In genomic region chr1:55837366-55837765, GRCm38 (mm10) we compare ENCODE assay signal across 26 mouse cellular contexts.
"Had no signal": no experiment of that assay in that cellular context is flagged by ENCODE, and none has a peak within 500 bp of the region (broad histone marks: within the 10 kb centered on the region; RNA-seq: fewer than 3 reads in every experiment).

No protein-coding gene starts in this region.

- H3K36me3 ChIP-seq: heart, embryonic 13.5 days; heart, embryonic 15.5 days; hindbrain, embryonic 13.5 days; hindbrain, embryonic 15.5 days; kidney, embryonic 15.5 days; limb, embryonic 13.5 days; limb, embryonic 15.5 days; liver, embryonic 12.5 days had no signal

- H3K27ac ChIP-seq: gastrocnemius, adult 2 months; heart, adult 2 months; heart, embryonic 13.5 days; heart, embryonic 15.5 days; hindbrain, embryonic 13.5 days; hindbrain, embryonic 15.5 days; hindbrain, postnatal 0 days; kidney, embryonic 15.5 days; kidney, postnatal 0 days; limb, embryonic 13.5 days; limb, embryonic 15.5 days; liver, embryonic 12.5 days had no signal

- ATAC-seq: intestine, embryonic 16.5 days; liver, embryonic 12.5 days had no signal

- H3K4me3 ChIP-seq: gastrocnemius, adult 2 months; heart, adult 2 months; heart, embryonic 13.5 days; heart, embryonic 15.5 days; hindbrain, embryonic 13.5 days; hindbrain, embryonic 15.5 days; kidney, embryonic 15.5 days; limb, embryonic 13.5 days; limb, embryonic 15.5 days; liver, embryonic 12.5 days had no signal

- H3K4me1 ChIP-seq: heart, embryonic 13.5 days; heart, embryonic 15.5 days; hindbrain, embryonic 13.5 days; hindbrain, embryonic 15.5 days; kidney, embryonic 15.5 days; limb, embryonic 13.5 days; limb, embryonic 15.5 days; liver, embryonic 12.5 days had no signal

- H3K9ac ChIP-seq: heart, embryonic 13.5 days; heart, embryonic 15.5 days; hindbrain, embryonic 13.5 days; hindbrain, embryonic 15.5 days; kidney, embryonic 15.5 days; limb, embryonic 13.5 days; limb, embryonic 15.5 days; liver, embryonic 12.5 days had no signal

- DNase-seq: gastrocnemius, adult 2 months; gastrocnemius, postnatal 10 days; gastrocnemius, postnatal 25 days; heart, adult 2 months; heart, postnatal 14 days; heart, postnatal 36 days; kidney, adult 11 months; kidney, adult 2 months; kidney, adult 9 months; kidney, postnatal 14 days; kidney, postnatal 36 days; layer of hippocampus, adult 9-11 months; layer of hippocampus, postnatal 36 days; left cerebral cortex, postnatal 4 days had no signal

- H3K4me2 ChIP-seq: heart, embryonic 11.5 days; heart, embryonic 13.5 days; heart, embryonic 15.5 days; hindbrain, embryonic 13.5 days; hindbrain, embryonic 15.5 days; kidney, embryonic 15.5 days; limb, embryonic 13.5 days; limb, embryonic 15.5 days; liver, embryonic 12.5 days had no signal

- H3K27me3 ChIP-seq: heart, embryonic 13.5 days; heart, embryonic 15.5 days; hindbrain, embryonic 13.5 days; hindbrain, embryonic 15.5 days; kidney, embryonic 15.5 days; limb, embryonic 13.5 days; limb, embryonic 15.5 days; liver, embryonic 12.5 days had no signal

- H3K9me3 ChIP-seq: heart, embryonic 13.5 days; heart, embryonic 15.5 days; hindbrain, embryonic 13.5 days; hindbrain, embryonic 15.5 days; kidney, embryonic 15.5 days; limb, embryonic 13.5 days; limb, embryonic 15.5 days; liver, embryonic 12.5 days had no signal
